Mouse (Mus musculus) left cerebral cortex, adult 18-20 months (tissue): Measurements from ENCODE around the gene Pla2g1b. TPM values are rescaled to one million over a fixed set of nuclear protein-coding genes. Genes with fewer than 3 reads are reported as not detected.
"Not testable (repeated sequence)": the region's sequence is repeated elsewhere in the genome, so short reads cannot be mapped to it uniquely, and the experiment has no call there.

Experiments used
- DNase-seq, 2 experiments: peaks; one replicate each; pipeline ENCODE4 v3.0.0; 2021 to 2022; ENCODE audit warnings: low spot score in 2 of 2, mixed read lengths in 1 of 2
- total RNA-seq, 2 experiments: library from RNA; stranded (reverse); gene quantifications; 2 replicates each; pipeline ENCODE4 v1.2.3; 2021

Gene Pla2g1b
- total RNA-seq, 2 experiments from 2014 or later: not detected

DNA sequence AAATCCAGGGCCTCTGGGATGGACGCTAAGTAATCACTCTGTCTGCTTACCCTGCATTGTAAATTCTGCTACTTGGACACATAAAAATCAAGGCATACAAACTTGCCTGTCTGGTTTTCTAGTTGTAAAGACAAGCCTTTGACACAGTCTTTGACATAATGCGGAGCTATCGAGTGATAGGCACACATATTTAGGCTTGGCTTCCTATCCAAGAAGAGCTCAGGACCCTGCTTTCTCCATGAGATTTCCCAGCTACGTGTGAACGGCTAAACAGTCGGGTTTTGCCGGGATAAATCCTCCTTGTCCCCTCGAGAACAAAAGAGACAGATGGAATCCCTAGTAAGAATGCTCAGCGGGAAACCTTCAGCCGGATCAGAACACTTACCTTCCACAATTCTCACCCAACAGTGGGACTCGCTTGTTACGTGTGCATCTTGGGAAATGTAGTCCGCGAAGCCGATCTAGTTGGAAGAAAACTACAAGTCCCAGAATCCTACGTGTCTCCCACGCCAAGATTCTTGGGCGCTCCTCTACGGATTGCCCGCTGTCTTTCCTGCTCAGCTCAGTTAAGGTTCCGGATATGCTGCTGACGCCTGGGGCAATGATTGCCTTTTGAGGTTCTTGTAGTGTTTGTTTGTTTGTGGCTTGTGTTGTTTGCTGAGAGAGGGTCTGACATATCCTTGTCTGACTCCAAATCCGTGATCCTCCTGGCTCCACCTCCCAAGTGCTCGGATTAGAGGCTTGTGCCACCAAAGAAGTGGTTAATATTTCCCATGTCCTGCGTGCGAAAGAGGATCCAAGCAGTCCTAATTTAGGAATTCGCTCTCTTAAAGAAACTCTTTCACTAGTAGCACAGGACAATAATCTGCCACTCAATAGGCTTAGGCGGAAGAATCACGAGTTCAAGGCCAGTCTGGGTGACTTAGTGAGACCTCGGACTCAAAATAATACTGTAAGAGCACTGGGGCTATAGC is 18.2 kb downstream of the Pla2g1b start, which contains the start of gene Sirt4:
TSS of gene Sirt4 (minus strand) at position 779 of the 974 bp plus-strand sequence.
- peak; percentile 72 to 88 for DNase-seq

GRCm38 (mm10) chr5:115484996-115485395 is 18.9 kb downstream of the Pla2g1b start:
- DNase-seq: no peak

DNA sequence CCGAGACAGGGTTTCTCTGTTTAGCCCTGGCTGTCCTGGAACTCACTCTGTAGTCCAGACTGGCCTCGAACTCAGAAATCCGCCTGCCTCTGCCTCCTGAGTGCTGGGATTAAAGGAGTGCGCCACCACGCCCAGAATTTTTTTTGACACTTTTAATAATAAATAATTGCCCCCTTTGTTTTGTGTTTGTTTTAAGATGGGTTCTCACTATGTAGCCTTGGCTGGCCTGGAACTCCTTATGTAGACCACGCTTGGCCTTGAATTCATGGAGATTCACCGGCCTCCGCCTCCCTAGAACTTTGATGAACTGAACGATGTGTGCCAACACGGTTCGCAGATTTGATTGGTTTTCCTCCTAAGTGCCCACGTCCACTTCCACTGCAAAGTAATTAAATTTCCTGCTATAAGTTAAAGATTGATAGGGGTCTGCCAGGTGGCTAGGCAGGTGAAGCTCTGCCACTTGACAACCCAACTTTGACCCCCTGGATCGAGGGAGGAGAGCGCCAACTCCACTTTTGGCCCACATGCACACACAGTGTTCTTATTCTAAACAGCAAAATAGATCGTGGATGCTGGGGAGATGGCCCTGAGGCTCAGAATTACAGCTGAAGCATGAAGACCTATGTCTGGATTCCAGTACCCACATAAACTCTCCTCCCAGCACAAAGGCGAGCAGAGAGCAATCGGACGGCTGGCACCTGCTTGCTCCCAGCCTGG is 19.6 kb downstream of the Pla2g1b start:
- no peak for DNase-seq

- DNase-seq: no peak
Observed at GRCm38 (mm10) chr5:115486726-115487125, 20.7 kb downstream of the Pla2g1b start.

DNA sequence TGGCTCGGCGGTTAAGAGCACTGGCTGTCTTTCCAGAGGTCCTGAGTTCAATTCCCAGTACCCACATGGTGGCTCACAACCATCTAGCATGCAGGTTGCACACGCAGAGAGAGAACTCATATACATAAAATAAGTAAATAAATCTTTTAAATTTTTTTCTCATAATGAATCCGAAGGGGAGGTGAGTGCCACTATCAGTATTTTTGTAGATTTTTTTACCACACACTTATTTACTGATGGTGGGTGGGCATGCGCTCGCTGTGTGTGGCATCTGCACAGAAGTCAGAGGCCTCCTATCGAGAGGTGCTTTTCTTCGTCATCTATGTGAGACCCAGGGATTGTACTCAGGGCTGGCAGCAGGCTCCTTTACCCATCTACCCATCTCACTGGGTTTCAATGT is 21.3 kb downstream of the Pla2g1b start:
- no peak for DNase-seq

- no peak for DNase-seq
Observed at GRCm38 (mm10) chr5:115487942-115488580, 22.0 kb downstream of the Pla2g1b start.

DNA sequence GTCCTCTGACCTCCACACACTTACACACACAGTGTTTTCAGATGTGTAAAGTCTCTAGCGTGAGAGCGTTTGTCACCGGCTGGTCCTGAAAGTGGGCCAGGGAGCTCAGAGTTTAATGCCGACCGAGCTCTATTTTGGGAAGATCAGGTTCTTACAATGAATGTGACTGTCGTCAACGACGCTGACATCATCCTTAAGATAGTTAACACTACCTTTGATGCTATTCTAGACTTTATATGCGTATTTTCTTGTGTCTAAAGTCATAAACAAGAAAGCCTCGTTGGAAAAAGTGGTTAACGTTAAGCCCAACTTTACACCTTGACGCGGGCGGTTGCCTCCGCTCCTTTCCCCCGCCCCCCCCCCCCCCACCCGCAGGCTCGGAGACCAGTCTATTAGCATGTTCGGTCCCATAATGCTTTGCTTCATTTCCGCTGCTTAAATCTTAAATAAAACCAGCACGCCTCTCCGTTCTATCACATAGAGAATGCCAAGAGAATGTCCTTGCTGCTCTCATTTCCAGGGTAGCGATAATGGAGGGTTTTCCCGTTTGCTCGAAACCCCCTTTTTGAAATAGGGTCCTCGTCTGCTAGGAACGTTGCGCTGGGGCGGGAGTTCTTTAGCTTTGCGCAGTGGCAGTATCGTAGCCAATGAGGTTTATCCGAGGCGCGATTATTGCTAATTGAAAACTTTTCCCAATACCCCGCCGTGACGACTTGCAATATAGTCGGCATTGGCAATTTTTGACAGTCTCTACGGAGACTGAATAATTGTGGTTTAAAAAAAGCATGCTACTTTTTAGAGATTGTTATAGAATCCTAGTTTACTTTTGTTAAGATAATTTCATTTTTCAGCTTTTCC is 23.0 kb downstream of the Pla2g1b start:
- DNase-seq: peak; percentile 63 to 65

DNA sequence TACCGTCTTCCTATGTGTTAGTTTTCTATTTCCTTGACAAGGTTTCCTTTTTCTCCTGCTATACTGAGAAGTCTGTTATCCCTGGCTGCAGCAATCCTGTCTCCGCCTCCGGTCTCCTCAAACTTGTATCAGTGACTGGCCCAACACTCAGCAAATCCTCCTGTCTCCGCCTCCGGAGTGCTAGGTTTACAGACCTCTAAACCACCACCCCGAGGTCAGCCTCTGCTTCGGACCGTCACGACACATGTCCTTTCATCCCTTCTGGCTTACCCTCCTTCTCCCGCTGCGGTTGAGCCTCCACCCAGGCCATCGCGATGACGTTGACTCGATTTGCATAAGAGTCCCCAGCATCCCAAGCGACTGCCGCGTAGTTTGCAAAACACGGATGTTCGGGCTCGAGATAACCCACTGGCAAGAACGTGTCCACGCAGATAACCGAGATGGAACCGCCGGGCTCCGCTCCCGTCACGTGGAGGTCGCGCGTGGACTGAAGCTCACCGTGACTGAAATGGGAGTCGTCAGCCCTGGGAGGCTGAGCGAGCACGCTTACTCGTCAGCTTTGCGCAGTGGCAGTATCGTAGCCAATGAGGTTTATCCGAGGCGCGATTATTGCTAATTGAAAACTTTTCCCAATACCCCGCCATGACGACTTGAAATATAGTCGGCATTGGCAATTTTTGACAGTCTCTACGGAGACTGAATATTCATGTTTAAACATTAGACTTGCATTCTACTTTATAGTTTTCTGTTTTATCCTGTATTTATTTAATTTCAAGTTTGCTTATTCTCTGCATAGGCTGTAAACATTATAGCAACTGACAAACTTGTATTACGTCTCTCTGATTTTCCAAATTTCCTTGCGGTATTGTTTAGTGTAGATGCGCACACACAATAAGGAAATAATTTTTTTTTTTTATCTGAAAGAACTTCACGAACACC is 23.9 kb downstream of the Pla2g1b start:
- peak; percentile 81 to 82 for DNase-seq

- no peak for DNase-seq
Observed at GRCm38 (mm10) chr5:115490638-115491000, 24.6 kb downstream of the Pla2g1b start.

DNA sequence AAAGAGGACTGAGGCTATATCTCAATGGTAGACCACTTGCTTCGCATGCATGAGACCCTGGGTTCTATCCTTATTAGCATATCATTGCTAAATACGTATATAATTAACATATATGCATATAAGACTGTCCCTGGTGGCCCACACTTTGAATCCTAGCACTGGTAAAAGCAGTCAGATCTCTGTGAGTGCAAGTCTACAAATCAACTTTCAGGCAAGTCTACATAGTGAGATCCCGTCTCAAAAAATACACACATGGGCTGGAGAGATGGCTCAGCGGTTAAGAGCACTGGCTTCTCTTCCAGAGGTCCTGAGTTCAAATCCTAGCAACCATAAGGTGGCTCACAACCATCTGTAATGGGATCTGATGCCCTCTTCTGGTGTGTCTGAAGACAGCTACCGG is 25.0 kb downstream of the Pla2g1b start:
- DNase-seq: no peak

GRCm38 (mm10) chr5:115491771-115492322 is 25.8 kb downstream of the Pla2g1b start:
- peak in 1 of 2 experiments; percentile 34 for DNase-seq

DNA sequence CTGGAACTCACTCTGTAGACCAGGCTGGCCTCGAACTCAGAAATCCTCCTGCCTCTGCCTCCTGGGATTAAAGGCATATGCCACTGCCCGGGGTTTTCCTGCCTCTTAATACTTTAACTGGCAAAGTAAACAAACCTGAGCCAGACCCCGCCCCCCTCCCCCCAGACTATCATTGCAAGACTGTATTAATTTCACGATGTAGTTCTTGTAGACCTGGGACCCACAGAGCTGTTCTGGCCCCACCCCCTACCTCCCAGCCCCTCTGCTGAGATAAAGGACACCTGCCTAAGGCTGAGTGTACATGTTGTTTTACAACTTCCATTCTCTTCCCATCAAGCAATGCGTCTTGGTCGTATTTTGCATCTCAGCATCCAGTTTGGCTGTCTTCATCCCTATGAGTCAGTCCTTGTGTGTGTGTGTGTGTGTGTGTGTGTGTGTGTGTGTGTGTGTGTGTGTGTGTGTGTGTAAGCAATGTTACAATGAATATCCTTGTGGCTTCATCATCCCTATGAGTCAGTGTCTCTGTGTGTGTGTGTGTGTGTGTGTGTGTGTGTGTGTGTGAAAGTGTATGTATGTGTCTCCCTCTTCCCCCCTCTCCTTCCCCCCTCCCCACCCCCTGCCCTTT is 26.8 kb downstream of the Pla2g1b start:
- no peak for DNase-seq

DNA sequence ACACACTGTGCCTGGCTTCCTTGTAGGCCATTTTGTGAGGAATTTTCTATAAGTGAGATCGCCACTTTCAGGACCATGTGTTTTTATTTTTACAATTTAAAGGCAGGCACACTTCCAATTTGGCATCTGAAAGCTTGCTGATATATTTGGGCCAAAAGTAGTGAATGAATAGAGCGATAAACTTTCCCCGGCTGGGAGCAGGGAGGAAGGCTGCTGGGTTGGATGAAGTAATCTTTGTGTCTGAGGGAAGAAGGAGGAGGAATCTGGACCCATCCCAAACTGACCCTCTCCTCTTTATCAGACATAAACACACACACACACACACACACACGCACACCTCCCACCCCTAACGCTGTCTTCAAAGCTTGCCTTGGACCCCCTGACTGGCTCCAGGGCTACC is 27.4 kb downstream of the Pla2g1b start:
- DNase-seq: no peak

- not testable (repeated sequence) for DNase-seq
Observed at GRCm38 (mm10) chr5:115495618-115496017, 29.6 kb downstream of the Pla2g1b start.

DNA sequence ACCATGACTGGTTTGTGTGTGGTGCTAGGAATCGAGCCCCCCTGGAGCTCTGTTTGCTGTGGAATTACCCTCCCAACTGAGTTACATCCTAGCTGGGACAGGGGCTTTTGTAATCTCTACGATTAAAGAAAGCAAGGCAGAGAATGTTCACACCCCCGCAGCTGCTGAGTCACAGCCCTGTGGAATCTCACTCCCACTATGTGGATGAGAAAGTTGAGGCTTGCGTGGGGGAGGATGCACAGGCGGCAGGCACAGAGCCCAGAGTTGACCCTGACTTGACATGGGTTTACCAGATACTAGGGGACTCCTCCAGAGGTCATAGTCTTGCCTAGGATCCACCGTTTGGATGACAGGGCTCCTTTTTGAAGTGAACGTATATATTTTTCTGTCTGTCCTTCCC is 31.0 kb downstream of the Pla2g1b start:
- peak in 1 of 2 experiments; percentile 49 for DNase-seq

DNA sequence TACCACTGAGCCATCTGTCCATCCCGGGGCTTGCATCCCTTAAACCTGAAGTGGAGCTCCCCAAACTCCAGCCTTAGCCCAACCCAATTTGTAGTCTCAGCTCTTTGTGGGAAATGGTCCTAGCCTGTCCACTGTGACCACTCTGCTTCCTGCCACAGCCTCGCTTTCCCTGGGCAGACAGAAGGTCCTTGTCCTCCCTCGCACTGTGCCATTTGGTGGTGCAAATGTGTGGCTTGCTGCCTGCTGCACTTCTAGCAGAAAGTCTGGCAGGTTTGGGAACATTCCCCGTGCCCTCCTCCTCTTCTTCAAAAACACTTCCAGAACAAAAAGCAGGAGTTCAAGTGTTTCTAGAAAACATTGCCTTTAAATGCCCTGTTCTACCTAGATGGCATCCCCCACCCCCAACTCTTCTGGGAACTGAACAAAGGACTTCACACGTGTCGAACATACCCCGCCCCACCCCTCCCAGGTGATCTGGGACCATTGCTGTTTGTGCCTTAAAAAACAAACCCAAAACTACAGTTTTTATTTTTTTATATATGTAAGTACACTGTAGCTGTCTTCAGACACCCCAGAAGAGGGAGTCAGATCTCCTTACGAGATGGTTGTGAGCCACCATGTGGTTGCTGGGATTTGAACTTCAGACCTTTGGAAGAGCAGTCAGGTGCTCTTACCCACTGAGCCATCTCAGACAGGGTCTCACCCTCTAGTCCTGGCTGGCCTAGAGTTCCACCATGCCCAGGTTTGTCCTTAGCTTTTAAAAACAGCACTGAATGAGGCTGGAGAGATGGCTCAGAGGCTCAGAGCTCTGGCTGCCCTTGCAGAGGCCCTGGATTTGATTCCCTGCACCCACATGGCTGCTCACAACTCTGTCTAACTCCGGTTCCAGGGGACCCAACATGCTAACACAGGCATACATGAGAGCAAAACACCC is 32.5 kb downstream of the Pla2g1b start:
- DNase-seq: no peak

GRCm38 (mm10) chr5:115500383-115500935 is 34.4 kb downstream of the Pla2g1b start:
- no peak for DNase-seq
